Mouse (Mus musculus): ENCODE data around the gene Ptprcap. TPM values are rescaled to one million over a fixed set of nuclear protein-coding genes. Genes with fewer than 3 reads are reported as not detected.
"Not testable (repeated sequence)": the region's sequence is repeated elsewhere in the genome, so short reads cannot be mapped to it uniquely, and the experiment has no call there.

Gene Ptprcap
- polyA plus RNA-seq, 1 experiment from 2014 or later: 0.63 TPM

- ATAC-seq: no peak; the same call in 1 of the 2 replicates
- Histone ChIP-seq H3K27ac (ENCODE audit: low read depth, low read length) (no peak overlapping the region), H3K4me2 (ENCODE audit: low read length) (no peak overlapping the region), H3K27me3 (replicated peaks; ENCODE audit: control insufficient read depth, insufficient read depth, low read length) (no peaks in the 10 kb centered on the region), H3K4me3 (ENCODE audit: low read length) (no peak overlapping the region), H3K9me3 (ENCODE audit: control insufficient read depth, low read length) (no peaks in the 10 kb centered on the region), H3K36me3 (ENCODE audit: control insufficient read depth, insufficient read depth, low read length) (peaks cover 31% of the 10 kb centered on the region), H3K4me1 (ENCODE audit: control insufficient read depth, insufficient read depth, low read depth, low read length) (peaks cover 7% of the 10 kb centered on the region), H3K9ac (ENCODE audit: low read depth, low read length) (no peak overlapping the region)
- 80% methylated on average over 2 of the region's 2 CpGs for WGBS
Measured at GRCm38 (mm10) chr19:4131768-4132167, 21.6 kb upstream of the Ptprcap start.

GRCm38 (mm10) chr19:4134354-4134753, 19.1 kb upstream of the Ptprcap start:
- Histone ChIP-seq H3K4me1 (ENCODE audit: control insufficient read depth, insufficient read depth, low read depth, low read length) (no peaks in the 10 kb centered on the region; the same call in 1 of the 2 replicates), H3K27me3 (replicated peaks; ENCODE audit: control insufficient read depth, insufficient read depth, low read length) (no peaks in the 10 kb centered on the region), H3K4me3 (ENCODE audit: low read length) (no peak overlapping the region), H3K9me3 (ENCODE audit: control insufficient read depth, low read length) (no peaks in the 10 kb centered on the region), H3K4me2 (ENCODE audit: low read length) (no peak overlapping the region), H3K27ac (ENCODE audit: low read depth, low read length) (no peak overlapping the region), H3K36me3 (ENCODE audit: control insufficient read depth, insufficient read depth, low read length) (peaks cover 24% of the 10 kb centered on the region), H3K9ac (ENCODE audit: low read depth, low read length) (no peak overlapping the region)
- no peak for ATAC-seq
- WGBS: 88% methylated on average over 4 of the region's 4 CpGs

DNA sequence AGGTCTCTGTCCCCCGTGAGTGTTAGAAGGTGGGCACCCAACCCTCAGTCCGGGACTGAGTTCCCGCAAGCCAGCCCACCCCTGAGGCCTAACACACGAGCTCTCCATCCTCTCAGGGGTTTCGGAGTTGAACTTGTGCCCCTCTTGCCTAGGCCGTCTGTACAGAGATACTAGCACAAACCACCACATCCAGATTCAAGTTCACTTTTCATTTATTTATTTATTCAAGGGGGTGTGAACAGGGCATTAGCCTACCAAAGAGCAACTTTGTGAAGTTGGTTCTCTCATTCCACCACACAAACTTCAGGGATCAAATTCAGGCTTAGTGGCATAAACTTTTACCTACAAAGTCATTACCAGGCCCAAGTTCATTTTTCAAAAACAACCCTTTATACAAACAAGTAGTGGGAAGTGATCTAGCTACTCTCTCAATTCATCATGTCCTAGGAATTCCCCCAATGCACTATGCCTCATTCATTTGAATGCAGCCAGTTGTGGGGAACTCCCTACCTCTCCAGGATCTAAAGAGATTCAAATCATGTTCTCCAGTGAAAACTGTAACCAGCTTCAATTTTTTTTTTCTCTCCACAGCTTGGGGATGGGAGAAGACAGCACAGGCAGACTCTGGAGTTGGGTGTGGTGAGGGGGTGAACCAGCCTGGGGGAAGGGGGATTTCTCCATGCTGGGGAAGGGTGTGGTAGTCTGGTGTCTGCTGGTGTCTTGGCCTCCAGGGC, 18.0 kb upstream of the Ptprcap start:
- H3K36me3 ChIP-seq (ENCODE audit: control insufficient read depth, insufficient read depth, low read length): 0 out of 2 replicates have a peak, but pooled peaks cover 17% of the 10 kb centered on the region
- H3K4me1 ChIP-seq (ENCODE audit: control insufficient read depth, insufficient read depth, low read depth, low read length); ATAC-seq; H3K9ac ChIP-seq (ENCODE audit: low read depth, low read length); H3K4me2 ChIP-seq (ENCODE audit: low read length); H3K4me3 ChIP-seq (ENCODE audit: low read length); H3K9me3 ChIP-seq (ENCODE audit: control insufficient read depth, low read length); H3K27ac ChIP-seq (ENCODE audit: low read depth, low read length); H3K27me3 ChIP-seq (replicated peaks; ENCODE audit: control insufficient read depth, insufficient read depth, low read length): not testable (repeated sequence)
- WGBS: 82% methylated on average over 6 of the region's 6 CpGs

DNA sequence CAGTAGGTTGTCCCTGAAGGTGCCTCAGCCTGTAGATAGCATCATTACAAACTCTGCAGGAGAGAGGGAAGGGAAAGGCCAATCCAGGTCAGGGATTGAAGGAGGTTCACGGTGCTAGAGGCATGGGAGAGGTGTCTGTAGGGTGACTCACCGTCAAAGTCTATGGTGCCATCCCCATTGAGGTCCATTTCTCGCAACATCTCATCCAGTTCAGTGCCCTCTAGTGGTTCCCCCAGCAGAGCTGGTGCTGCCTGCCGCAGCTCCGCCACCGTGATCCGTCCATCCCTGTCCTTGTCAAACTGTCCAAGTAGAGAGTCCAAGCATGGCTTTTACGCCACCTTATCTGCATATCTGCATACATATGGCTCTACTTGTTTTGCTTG, 17.4 kb upstream of the Ptprcap start:
- WGBS: 21% methylated on average over 7 of the region's 8 CpGs
- not testable (repeated sequence) for ATAC-seq; H3K9me3 ChIP-seq (ENCODE audit: control insufficient read depth, low read length); H3K4me1 ChIP-seq (ENCODE audit: control insufficient read depth, insufficient read depth, low read depth, low read length); H3K27me3 ChIP-seq (replicated peaks; ENCODE audit: control insufficient read depth, insufficient read depth, low read length); H3K4me2 ChIP-seq (ENCODE audit: low read length); H3K4me3 ChIP-seq (ENCODE audit: low read length); H3K27ac ChIP-seq (ENCODE audit: low read depth, low read length); H3K9ac ChIP-seq (ENCODE audit: low read depth, low read length)
- 0 out of 2 replicates have a peak, but pooled peaks cover 15% of the 10 kb centered on the region for H3K36me3 ChIP-seq (ENCODE audit: control insufficient read depth, insufficient read depth, low read length)

DNA sequence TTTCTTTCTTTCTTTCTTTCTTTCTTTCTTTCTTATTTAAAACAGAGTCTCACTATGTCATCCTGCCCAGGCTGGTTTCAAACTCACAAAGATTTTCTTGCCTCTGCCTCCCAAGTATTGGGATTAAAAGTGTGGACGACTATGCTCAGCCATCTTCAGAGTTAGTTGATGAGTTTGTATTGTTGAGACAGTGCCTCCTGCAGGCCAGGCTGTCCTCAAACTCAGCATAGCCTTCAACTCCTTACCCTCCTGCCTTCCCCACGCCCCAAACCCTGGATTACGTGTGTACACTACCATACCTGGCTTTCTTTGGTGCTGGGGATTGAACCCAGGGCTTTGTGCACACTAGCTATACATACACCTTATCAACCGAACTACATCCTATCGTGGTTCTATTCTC, 16.9 kb upstream of the Ptprcap start:
- H3K27ac ChIP-seq (ENCODE audit: low read depth, low read length): no peak overlapping the region
- no peaks in the 10 kb centered on the region for H3K27me3 ChIP-seq (replicated peaks; ENCODE audit: control insufficient read depth, insufficient read depth, low read length)
- H3K4me2 ChIP-seq (ENCODE audit: low read length): no peak overlapping the region
- ATAC-seq: no peak
- no peaks in the 10 kb centered on the region for H3K9me3 ChIP-seq (ENCODE audit: control insufficient read depth, low read length)
- H3K4me1 ChIP-seq (ENCODE audit: control insufficient read depth, insufficient read depth, low read depth, low read length): no peaks in the 10 kb centered on the region; the same call in 1 of the 2 replicates
- H3K36me3 ChIP-seq (ENCODE audit: control insufficient read depth, insufficient read depth, low read length): 0 out of 2 replicates have a peak, but pooled peaks cover 10% of the 10 kb centered on the region
- 80% methylated on average over 5 of the region's 5 CpGs for WGBS
- H3K4me3 ChIP-seq (ENCODE audit: low read length): no peak overlapping the region
- H3K9ac ChIP-seq (ENCODE audit: low read depth, low read length): no peak overlapping the region

- WGBS: 79% methylated on average over 5 of the region's 5 CpGs
- Histone ChIP-seq H3K4me1 (ENCODE audit: control insufficient read depth, insufficient read depth, low read depth, low read length) (no peaks in the 10 kb centered on the region; the same call in 1 of the 2 replicates), H3K27ac (ENCODE audit: low read depth, low read length) (no peak overlapping the region), H3K9me3 (ENCODE audit: control insufficient read depth, low read length) (no peaks in the 10 kb centered on the region), H3K4me2 (ENCODE audit: low read length) (no peak overlapping the region), H3K27me3 (replicated peaks; ENCODE audit: control insufficient read depth, insufficient read depth, low read length) (no peaks in the 10 kb centered on the region), H3K9ac (ENCODE audit: low read depth, low read length) (no peak overlapping the region), H3K36me3 (ENCODE audit: control insufficient read depth, insufficient read depth, low read length) (0 out of 2 replicates have a peak, but pooled peaks cover under 1% of the 10 kb centered on the region), H3K4me3 (ENCODE audit: low read length) (no peak overlapping the region)
- no peak for ATAC-seq
Measured at GRCm38 (mm10) chr19:4137913-4138312, 15.5 kb upstream of the Ptprcap start.

GRCm38 (mm10) chr19:4139446-4139845, 14.0 kb upstream of the Ptprcap start, which contains the start of gene Gpr152:
TSS of gene Gpr152 (plus strand) at chr19:4139787.
- ATAC-seq: no peak
- Histone ChIP-seq H3K27me3 (replicated peaks; ENCODE audit: control insufficient read depth, insufficient read depth, low read length) (no peaks in the 10 kb centered on the region), H3K27ac (ENCODE audit: low read depth, low read length) (no peak within 1 kb of the TSS), H3K9me3 (ENCODE audit: control insufficient read depth, low read length) (no peaks in the 10 kb centered on the region), H3K4me1 (ENCODE audit: control insufficient read depth, insufficient read depth, low read depth, low read length) (no peaks in the 10 kb centered on the region; the same call in 1 of the 2 replicates), H3K9ac (ENCODE audit: low read depth, low read length) (no peak within 1 kb of the TSS), H3K4me2 (ENCODE audit: low read length) (no peak within 1 kb of the TSS), H3K36me3 (ENCODE audit: control insufficient read depth, insufficient read depth, low read length) (no peaks in the 10 kb centered on the region), H3K4me3 (ENCODE audit: low read length) (no peak within 1 kb of the TSS)
- 72% methylated on average over 2 of the region's 2 CpGs for WGBS

- no peak for ATAC-seq
- Histone ChIP-seq H3K4me2 (ENCODE audit: low read length) (no peak overlapping the region), H3K27ac (ENCODE audit: low read depth, low read length) (no peak overlapping the region)
Measured at GRCm38 (mm10) chr19:4140147-4140546, 13.3 kb upstream of the Ptprcap start.

GRCm38 (mm10) chr19:4142416-4143173, 10.8 kb upstream of the Ptprcap start:
- peaks cover under 1% of the 10 kb centered on the region; the same call in 1 of the 2 replicates for H3K4me1 ChIP-seq (ENCODE audit: control insufficient read depth, insufficient read depth, low read depth, low read length)
- WGBS: 87% methylated on average over 18 of the region's 18 CpGs
- H3K4me3 ChIP-seq (ENCODE audit: low read length): no peak overlapping the region
- no peak overlapping the region for H3K4me2 ChIP-seq (ENCODE audit: low read length)
- H3K9me3 ChIP-seq (ENCODE audit: control insufficient read depth, low read length): no peaks in the 10 kb centered on the region
- H3K9ac ChIP-seq (ENCODE audit: low read depth, low read length): no peak overlapping the region
- ATAC-seq: no peak
- no peaks in the 10 kb centered on the region for H3K27me3 ChIP-seq (replicated peaks; ENCODE audit: control insufficient read depth, insufficient read depth, low read length)
- no peaks in the 10 kb centered on the region for H3K36me3 ChIP-seq (ENCODE audit: control insufficient read depth, insufficient read depth, low read length)
- H3K27ac ChIP-seq (ENCODE audit: low read depth, low read length): no peak overlapping the region

More at GRCm38 (mm10) chr19:4140147-4140546, 13.3 kb upstream of the Ptprcap start:
- WGBS: 87% methylated on average over 6 of the region's 6 CpGs
- no peak overlapping the region for H3K4me3 ChIP-seq (ENCODE audit: low read length)
- no peaks in the 10 kb centered on the region; the same call in 1 of the 2 replicates for H3K4me1 ChIP-seq (ENCODE audit: control insufficient read depth, insufficient read depth, low read depth, low read length)
- no peak overlapping the region for H3K9ac ChIP-seq (ENCODE audit: low read depth, low read length)
- no peaks in the 10 kb centered on the region for H3K9me3 ChIP-seq (ENCODE audit: control insufficient read depth, low read length)
- no peaks in the 10 kb centered on the region for H3K36me3 ChIP-seq (ENCODE audit: control insufficient read depth, insufficient read depth, low read length)
- no peaks in the 10 kb centered on the region for H3K27me3 ChIP-seq (replicated peaks; ENCODE audit: control insufficient read depth, insufficient read depth, low read length)
